Mouse (Mus musculus) mouse embryonic stem cell (cell line): ENCODE data around the gene Poc1b.

Source experiments
- in situ Hi-C, 2 experiments: fragments of 300-500 bp; cut with MboI; formaldehyde crosslinking; loops; 1 replicate in 1 of 2; 3 replicates in 1 of 2; pipeline ENCODE4 v1.14.3; 2019 to 2020; ENCODE audit warnings: low sequenced_read_pairs in 2 of 2, low pct_unique_long_range_greater_than_20kb in 1 of 2, mixed read lengths in 1 of 2; ENCODE audit not compliant: unreplicated experiment in 1 of 2

Poc1b gene

DNA sequence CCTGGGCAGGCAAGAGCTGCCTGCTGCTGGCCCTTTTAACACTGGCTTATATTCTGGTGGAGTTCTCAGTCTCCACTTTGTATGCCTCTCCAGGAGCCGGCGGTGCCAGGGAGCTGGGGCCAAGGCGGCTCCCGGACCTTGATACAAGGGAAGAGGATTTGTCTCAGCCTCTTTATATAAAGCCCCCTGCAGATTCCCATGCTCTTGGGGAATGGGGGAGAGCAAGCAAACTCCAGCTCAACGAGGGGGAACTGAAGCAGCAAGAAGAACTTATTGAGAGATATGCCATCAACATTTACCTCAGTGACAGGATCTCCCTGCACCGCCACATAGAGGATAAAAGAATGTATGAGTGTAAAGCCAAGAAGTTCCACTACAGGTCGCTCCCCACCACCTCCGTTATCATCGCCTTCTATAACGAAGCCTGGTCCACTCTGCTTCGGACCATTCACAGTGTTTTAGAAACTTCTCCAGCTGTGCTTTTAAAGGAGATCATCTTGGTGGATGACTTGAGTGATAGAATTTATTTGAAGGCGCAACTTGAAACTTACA, 1.7 kb downstream of the Poc1b start:
- in situ Hi-C loops = no loop called here

DNA sequence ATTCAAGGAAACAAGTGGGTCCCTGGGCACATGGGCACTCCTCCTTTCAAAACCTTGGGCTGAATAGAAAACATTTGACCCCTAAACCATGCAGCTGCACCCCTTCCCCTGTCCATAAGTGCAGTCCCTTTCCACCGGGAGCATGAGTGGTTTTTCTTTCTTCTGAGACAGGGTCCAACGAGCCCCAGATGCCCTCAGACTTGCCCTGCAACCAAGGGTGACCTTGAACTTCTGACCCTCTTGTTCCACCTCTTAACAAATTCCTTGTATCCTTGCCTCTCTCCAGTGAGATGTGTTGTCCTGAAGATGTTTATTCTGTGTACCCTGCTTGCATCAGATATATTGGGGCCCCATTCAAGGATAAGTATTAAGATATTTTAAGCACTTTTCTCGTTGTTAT, 6.7 kb downstream of the Poc1b start:
- in situ Hi-C loops = no loop called here

DNA sequence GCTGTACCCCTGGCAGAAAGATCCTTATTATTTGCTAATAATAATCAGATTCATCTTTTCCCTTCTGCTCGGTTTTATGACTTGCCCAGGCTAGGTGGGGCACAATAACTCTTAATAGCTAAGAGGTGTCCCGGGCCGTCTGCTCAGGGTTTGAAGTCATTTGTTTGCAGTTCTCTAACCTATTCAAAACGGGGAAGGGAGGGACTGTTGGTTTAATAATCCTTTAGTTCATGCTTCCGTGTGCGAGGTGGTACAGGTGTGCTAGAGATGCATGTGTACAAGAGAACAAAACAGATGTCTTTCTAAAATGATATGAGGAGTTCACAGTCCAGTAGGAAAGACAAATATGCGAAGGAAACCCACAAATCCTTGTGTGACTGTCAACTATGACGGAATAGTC, 7.5 kb downstream of the Poc1b start:
- in situ Hi-C loops = no loop called here

DNA sequence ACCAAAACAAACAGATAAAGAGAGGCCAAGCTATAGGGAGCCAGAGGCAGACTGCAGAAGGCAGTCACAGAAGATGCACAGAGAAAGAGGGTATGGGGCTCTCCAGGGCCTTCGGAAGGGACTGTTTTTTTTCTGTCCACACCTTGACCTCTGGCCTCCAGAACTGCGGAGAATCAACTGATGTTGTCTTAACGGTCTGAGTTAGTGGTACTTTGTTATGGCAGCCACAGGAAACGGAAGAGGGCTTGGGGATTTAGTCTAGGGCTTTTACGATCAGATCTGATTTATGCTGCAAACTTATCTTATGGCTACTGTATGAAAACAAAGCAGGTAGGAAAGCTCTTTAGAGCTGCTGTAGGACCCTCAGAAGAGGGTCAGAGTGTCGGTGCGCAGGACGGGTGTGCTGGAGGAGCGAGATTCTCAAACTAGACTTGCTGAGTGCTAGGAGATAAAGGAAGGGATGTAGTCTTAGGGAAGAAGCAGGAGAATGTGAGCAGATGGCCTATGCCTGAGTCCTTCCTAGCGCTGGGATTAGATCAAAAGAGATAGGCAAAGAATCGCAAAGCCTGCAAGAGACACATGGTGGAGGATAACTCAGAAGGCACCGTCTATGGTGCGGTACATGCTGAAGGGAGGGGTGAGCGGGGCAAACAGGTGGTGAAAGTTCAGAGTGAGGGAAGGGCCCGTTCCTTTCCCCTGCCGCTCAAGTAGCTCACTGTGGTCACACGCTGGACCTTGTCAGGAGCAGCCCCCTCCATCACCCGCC, 8.8 kb downstream of the Poc1b start:
- in situ Hi-C loops = no loop called here

DNA sequence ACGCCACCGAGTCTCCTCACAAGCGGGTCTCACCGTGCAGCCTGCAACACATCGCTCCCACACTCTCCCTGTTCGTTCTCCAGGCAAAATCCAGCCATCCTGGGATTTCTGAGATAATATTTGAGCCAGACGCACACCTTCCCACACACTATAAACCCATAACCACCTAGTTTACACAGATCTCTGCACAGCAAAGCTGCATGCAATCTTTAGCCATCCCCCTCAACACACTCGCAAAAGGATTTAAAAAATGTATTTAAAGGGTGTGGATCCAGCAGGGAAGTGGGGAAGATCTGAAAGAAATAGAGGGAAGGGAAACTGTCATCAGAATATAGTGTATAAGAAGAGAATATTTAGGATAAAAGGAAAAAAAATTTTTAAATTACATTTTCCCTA, 9.4 kb downstream of the Poc1b start:
- in situ Hi-C loops = no loop called here

DNA sequence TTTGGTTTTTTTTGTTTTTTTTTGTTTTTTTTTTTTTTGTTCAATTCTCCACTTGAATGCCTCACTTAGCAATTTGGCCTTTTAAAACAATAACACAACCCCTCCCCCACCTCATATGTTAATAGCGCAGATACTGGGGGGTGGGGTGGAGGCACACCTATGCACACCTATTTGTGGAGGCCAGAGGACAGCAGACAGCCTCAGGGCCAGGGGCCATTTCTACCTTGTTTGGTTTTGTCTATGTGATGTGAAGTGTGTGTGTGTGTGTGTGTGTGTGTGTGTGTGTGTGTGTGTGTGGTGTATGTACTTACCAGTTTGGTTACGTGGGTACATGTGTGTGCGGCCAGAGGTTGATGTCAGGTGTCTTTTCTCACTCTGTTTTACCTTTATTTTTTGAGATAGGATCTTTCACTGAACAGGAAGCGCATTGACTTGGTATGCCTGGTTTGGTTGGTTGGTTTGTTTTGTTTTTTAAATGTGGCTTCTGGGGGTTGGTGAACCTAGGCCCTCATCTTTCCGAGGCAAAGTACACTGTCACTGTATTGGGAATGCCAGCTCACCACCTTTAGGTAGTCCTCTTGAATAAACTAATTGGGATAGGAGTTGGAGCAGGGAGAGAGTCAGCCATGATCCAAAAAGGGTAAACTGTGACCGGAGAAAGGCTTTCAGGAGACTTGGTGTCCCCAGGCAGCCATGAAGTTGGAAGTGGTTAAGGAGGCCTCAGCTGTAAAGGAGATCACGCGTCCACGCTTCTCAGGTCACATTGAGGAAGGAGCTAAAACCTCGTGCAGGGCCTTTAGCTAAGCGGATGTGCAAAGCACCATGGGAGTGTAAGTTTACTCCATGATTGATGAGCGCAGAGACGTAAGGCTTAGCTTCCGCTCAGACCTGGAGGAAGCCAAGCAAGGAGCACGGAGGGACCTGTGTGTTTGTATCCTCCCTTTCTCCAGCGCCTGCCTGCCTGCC, 10.1 kb downstream of the Poc1b start:
- in situ Hi-C loops = no loop called here

DNA sequence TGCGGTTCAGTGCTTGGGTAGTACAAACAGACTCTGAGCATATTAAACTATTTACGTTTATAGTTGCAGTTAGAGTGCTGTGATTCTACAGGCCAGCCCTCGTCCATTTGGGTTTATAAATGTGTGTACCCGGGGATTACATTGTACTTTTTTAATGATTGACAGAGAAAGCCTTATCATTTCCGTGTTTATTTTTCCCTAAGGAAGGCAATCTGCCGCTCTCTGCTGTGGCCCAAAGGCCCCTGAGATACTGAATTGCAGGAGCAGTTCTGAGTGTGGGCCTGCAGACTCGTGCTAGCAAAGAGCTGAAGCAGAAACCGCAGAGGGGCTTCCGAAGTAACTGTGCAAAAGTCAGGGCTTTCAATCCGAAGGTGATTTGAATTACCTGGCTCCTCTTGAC, 11.0 kb downstream of the Poc1b start:
- in situ Hi-C loops = no loop called here

DNA sequence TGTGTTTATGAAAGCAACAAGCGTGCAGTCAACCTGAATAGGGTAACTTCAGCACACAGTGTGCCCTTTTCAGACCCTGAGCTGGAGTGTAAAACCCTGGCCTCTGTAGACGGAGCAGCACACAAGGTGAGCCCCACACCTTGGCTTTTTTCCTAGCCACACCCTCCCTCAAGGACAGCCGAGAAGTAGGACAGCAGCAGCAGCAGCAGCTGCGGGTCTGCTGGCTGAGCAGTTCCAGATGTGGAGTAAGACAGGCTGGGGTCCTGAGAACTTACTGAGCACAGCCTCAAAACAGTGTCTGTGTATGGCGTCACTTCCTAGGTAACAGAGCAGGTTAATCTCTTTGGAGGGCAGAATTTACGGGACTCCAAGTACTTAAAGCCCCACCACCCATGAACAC, 11.9 kb downstream of the Poc1b start:
- in situ Hi-C loops = no loop called here

DNA sequence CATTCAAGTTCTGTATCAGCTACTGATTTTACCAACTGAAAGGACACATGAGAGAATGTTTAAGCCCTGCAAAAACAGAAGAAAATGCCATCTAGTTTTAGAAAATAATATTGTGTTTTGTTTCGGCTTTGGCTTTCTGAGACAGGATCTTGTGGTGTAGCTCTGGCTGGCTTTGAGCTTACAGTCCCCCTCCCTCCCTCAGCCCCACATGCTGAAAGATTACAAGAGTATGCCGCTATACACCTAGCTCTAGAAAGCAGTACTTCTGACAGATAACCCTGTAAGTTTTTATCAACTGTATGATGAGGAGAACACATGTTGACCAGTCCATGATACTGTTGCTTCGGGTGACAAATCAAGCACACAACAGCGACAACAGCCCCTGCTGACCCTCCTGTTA, 12.6 kb downstream of the Poc1b start:
- in situ Hi-C loops = no loop called here

DNA sequence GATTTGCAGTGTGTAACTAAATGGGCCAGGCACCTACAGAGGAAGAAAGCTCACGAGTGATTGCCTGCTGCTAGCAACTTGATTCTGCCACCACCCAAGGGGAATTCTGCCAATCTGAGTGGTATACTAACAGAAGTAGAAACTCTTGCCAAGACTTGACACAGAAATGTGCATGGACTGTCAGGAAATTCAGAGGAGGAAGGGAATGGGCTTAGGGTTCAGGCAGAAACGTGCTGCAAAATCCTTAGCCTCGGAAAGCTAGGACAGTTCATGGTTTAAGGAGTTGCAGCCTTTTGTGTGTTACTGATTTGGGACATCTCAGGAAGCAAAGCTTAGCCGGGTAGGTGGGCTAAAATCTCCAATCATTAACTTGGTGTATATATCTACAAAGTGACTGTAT, 19.4 kb downstream of the Poc1b start, which contains the start of gene Phxr2:
TSS of gene Phxr2 (minus strand) at position 101 of the 400 bp plus-strand sequence.
- in situ Hi-C loops = no loop called here

DNA sequence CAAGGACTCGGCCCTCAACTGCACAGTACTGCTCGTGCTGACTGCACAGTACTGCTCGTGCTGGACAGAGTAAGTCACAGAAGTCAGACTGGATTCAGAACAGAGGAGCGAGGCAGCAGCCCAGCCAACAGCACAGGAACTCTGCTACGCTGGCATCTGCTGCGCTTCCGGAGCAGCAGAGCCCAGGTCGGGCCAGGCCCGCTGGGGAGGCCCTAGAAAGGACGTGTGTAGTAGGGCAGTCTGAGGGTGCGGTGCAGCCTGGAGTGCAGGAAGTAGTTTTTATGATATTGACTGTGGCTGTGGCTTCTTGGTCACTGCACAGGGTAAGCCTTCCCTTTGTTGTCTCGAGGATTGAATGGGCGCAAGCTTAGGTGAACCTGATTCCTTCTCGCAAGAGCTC, 20.1 kb downstream of the Poc1b start:
- in situ Hi-C loops = no loop called here

DNA sequence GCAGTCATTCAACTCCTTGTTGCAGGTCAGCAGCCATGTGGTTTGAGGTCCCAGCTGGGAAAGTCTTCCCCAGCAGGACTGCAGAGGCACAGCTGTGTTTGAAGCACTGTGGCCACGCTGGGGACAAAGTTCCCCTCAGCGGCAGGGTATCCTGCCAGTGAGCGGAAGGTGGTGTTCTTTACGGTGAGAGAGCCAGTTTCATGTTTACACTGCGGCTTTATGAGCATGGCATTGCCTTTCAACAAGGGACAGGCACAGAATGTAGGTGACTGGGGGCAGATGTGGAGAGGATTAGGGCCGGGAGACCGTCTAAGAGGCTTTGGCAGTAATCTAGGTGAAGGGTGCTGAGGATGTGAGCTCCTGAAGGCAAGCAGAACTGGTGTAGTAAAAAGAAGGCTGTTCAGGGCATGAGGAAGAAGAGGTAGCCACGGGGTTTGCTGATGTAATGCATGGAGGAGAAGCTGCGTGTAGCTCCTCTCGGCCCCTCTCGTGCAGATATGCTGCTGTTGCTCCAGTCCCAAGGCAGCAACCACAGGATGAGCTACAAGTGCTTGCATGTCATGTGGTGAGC, 20.9 kb downstream of the Poc1b start:
- in situ Hi-C loops = no loop called here

DNA sequence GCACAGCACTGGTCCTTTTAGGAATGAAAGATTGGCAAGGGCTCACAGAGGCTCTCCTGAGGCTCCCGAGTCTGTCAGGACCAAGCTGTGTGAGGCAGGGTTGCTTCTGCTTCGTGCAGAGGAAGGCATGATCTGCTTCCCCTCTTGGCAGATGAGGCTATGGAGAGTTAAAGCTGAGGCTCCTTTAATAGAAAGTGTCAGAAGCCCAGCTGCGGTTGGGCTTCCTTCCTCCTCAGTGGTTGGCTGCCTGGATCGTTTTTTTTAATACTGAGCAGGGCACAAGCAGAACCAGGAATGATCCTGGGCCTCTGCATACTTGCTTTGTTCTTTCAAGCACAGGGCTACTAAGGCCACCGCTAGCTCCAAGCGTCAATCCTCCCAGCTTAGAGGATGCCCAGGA, 23.8 kb downstream of the Poc1b start:
- in situ Hi-C loops = no loop called here

DNA sequence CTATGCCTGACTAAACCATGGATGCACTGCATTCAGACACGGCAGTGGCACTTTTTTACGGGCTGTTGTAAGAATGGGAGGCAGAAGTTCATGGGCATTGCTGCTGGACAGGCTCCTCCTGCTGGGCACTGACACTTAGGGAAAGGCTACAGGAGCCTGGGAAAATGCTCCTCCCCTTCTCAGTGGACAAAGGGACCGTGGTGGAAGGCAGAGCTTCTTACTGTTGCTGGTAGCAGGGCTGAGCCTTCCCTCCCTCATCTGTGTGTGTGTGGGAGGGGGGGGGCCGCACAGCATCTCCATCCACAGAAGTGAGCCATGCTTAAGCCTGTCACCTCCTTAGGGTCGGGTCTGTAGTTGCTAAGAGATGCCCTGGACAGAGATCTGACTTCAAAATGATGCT, 24.5 kb downstream of the Poc1b start:
- in situ Hi-C loops = no loop called here

DNA sequence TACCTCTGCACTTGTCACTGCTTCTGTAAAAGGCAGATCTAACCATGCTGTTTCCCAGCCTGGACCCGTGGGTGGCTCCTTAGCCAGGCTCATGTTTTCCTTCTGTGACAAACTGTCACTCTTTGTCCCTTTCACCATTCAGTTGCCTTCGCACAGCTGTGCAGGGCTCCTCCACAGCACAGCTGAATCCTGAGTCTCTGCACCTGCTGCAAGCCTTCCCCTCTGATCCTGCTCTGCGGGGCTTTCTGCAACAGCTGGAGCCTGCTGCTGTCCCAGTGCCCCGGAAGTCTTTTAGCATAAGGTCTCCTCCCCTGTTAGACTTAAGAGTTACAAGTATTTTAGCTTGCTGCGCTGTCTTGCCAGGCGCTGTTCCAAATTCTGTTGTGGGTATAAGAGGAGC, 25.4 kb downstream of the Poc1b start:
- in situ Hi-C loops = no loop called here

DNA sequence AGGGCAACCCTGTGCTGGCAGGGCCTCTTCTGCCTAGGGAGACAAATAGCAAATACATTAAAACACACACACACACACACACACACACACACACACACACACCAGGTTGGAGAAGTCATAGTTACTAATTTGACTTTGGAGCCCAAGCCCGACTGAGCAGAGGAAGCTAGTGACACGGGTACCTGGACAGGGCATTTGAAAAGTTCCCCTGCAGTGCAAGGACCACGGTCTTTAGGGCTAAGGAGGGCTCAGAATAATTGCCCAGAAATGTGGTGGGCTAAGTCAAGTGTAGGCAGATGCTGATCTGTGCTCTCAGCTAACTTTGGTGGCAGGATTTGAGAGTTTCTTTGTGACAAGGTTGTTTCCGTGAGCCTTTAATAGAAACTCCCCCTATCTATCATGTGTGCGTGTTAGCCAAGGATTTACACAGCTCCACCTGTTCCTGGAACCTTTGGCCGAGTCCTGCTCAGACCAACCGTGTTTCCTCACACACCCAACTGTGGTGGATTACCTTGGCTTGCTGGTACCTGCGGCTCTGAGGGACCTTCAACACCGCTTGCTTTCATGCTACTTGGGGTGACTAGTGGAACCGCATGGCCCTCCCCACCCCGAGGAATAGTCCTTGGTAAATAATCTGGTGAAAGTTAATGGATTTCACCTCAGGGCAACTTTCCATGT, 25.9 kb downstream of the Poc1b start:
- in situ Hi-C loops = no loop called here

DNA sequence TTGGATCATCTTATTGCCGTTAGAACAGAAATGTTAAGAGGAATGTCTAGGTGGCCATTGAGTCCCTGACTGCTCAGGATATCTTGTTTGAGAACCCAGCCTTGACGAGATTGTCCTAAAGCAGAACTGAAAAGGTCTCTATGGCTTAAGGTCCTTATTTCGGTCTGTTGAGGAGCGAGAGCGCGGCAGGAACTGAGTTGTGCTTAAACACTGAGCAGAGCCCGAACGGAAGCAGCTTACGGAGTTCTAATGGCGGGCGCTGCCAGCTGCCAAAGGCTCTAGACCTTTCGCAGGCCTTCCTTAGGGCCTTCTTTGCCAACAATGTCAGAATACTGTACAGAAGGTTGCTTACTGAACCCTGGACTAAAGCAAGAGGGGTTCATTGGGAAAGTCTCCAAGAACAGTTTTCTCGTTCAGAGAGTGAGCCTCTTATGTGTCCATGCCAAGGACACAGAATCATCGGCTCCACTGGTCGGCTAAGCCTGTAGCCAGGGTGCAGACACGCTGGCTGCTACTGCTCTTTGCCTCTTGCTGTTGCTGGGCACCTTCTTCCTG, 26.6 kb downstream of the Poc1b start:
- in situ Hi-C loops = no loop called here

DNA sequence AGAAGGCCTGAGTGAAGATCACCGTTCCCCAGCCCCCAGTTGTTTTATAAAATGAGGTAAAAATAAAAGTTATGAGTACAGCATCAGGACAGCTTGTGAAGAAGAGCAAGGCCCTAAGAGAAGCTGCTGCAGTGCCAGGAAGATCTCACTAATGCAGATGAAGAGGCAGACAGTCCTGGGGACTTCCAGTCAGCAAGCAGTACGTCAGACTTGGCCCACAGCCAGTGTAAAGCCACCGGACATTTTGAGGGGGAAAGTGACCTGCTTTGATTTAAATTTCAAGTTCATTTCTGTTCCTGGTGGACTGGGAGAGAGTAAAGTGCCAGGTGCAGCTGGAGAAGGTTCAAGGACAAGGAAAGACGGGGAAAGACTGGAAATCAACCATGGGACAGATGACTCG, 29.5 kb downstream of the Poc1b start:
- in situ Hi-C loops = no loop called here
